Mouse (Mus musculus) embryonic facial prominence, embryonic 13.5 days (tissue): ENCODE measurements around the gene 1700008O03Rik. TPM values are rescaled to one million over a fixed set of nuclear protein-coding genes. Genes with fewer than 3 reads are reported as not detected.

Experiments
- ATAC-seq: fragments of 200-750 bp; cut with Nextera tagmentation; 2 replicates; pipeline ENCODE4 v1.8.0; 2017; ENCODE audit warnings: low read depth; ENCODE audit not compliant: insufficient number of reproducible peaks, insufficient read depth, low FRiP score, low TSS enrichment
- H3K27ac ChIP-seq: fragments of 300-500 bp; sonication (generic); 2 replicates; pipeline ENCODE4 v1.5.1; 2015; ENCODE audit warnings: moderate library complexity, mild to moderate bottlenecking, inconsistent platforms
- H3K27me3 ChIP-seq: fragments of 300-500 bp; sonication (generic); 2 replicates; pipeline ENCODE4 v1.6.1; 2015; ENCODE audit warnings: mild to moderate bottlenecking, inconsistent platforms
- H3K36me3 ChIP-seq: fragments of 300-500 bp; sonication (generic); 2 replicates; pipeline ENCODE4 v1.6.1; 2015; ENCODE audit warnings: mild to moderate bottlenecking, inconsistent platforms
- H3K4me1 ChIP-seq: fragments of 300-500 bp; sonication (generic); 2 replicates; pipeline ENCODE4 v1.6.1; 2015; ENCODE audit warnings: inconsistent platforms
- H3K4me2 ChIP-seq: fragments of 300-500 bp; sonication (generic); 2 replicates; pipeline ENCODE4 v1.6.1; 2015; ENCODE audit warnings: moderate library complexity, mild to moderate bottlenecking, inconsistent platforms
- H3K4me3 ChIP-seq: fragments of 300-500 bp; sonication (generic); 2 replicates; pipeline ENCODE4 v1.5.1; 2015; ENCODE audit warnings: mild to moderate bottlenecking, inconsistent platforms
- H3K9ac ChIP-seq: fragments of 300-500 bp; sonication (generic); 2 replicates; pipeline ENCODE4 v1.6.1; 2015; ENCODE audit warnings: mild to moderate bottlenecking, inconsistent platforms
- H3K9me3 ChIP-seq: fragments of 300-500 bp; sonication (generic); 2 replicates; pipeline ENCODE4 v1.6.1; 2016; ENCODE audit warnings: inconsistent platforms
- WGBS: fragments of 180-500 bp; shearing (Covaris S2); methylation state at CpG from one replicate; pipeline ENCODE4 v1.1.7; 2015; ENCODE audit warnings: mixed read lengths; 5-methylcytosine and 5-hydroxymethylcytosine counted together
- polyA plus RNA-seq: library from polyadenylated mRNA; unstranded; fragments of >200 nt; fragmentation: Nextera tagmentation; extraction: Ambion mirVana; gene quantifications from 2 replicates; pipeline ENCODE4 v1.2.1, GENCODE M21; 2015

1700008O03Rik gene
- polyA plus RNA-seq, 1 experiment from 2014 or later, result 1.4 TPM

- H3K9ac ChIP-seq, result peak overlapping the region; percentile 78
- H3K27ac ChIP-seq, result peak overlapping the region; percentile 78; the same call in 1 of the 2 replicates
- peak overlapping the region; percentile 80 for H3K4me2 ChIP-seq
- H3K36me3 ChIP-seq, result no peaks in the 10 kb centered on the region
- H3K9me3 ChIP-seq, result no peaks in the 10 kb centered on the region
- H3K4me3 ChIP-seq, result peak overlapping the region; percentile 64
- ATAC-seq, result no peak
- under 1% methylated on average over 5 of the region's 5 CpGs for WGBS
- H3K4me1 ChIP-seq, result peaks cover 14% of the 10 kb centered on the region
- peaks cover 8% of the 10 kb centered on the region for H3K27me3 ChIP-seq
Measured at GRCm38 (mm10) chr7:44374756-44375155, 10.9 kb downstream of the 1700008O03Rik start.

- Histone ChIP-seq H3K36me3 (no peaks in the 10 kb centered on the region), H3K4me2 (peak overlapping the region; percentile 80), H3K9ac (peak overlapping the region; percentile 78), H3K9me3 (no peaks in the 10 kb centered on the region), H3K27me3 (peaks cover 8% of the 10 kb centered on the region), H3K27ac (peak overlapping the region; percentile 78), H3K4me1 (peaks cover 14% of the 10 kb centered on the region), H3K4me3 (peak overlapping the region; percentile 64)
- WGBS, result 1% methylated on average over 19 of the region's 19 CpGs
- peak; percentile 85 for ATAC-seq
Measured at GRCm38 (mm10) chr7:44373889-44374652, 11.5 kb downstream of the 1700008O03Rik start.

DNA sequence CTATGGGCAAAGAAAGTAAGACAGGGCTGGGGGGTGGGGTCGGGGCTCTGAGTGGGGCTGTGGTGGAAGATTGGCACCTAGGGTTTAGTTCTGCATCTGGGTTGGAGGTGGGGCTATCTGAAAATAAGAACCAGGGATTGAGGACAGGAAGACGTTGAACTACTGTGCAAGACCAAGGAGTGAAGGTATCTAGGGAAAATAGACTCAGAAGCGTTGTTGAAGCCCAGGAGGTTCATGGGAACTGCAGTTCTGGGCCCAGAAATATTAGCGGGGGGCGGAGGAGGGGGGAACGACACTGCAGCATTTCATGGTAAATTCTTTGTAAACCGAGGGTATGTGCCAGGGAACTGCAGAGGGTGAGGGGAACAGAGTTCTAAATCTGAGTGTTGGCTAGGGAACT lies 12.2 kb downstream of the 1700008O03Rik start:
- Histone ChIP-seq H3K27ac (peak overlapping the region; percentile 78; the same call in 1 of the 2 replicates), H3K4me2 (peak overlapping the region; percentile 80), H3K4me1 (peaks cover 14% of the 10 kb centered on the region), H3K27me3 (peaks cover 6% of the 10 kb centered on the region), H3K9ac (peak overlapping the region; percentile 60; the same call in 1 of the 2 replicates), H3K9me3 (no peaks in the 10 kb centered on the region), H3K4me3 (peak overlapping the region; percentile 64), H3K36me3 (no peaks in the 10 kb centered on the region)
- 11% methylated on average over 7 of the region's 7 CpGs for WGBS
- ATAC-seq, result peak; percentile 23; the same call in 1 of the 2 replicates

GRCm38 (mm10) chr7:44372678-44373077 lies 12.9 kb downstream of the 1700008O03Rik start:
- no peaks in the 10 kb centered on the region for H3K9me3 ChIP-seq
- H3K4me2 ChIP-seq, result no peak overlapping the region
- no peaks in the 10 kb centered on the region for H3K36me3 ChIP-seq
- H3K4me3 ChIP-seq, result no peak overlapping the region
- H3K27ac ChIP-seq, result no peak overlapping the region
- H3K9ac ChIP-seq, result no peak overlapping the region
- H3K4me1 ChIP-seq, result peaks cover 14% of the 10 kb centered on the region
- H3K27me3 ChIP-seq, result no peaks in the 10 kb centered on the region
- 91% methylated on average over 8 of the region's 8 CpGs for WGBS
- ATAC-seq, result no peak

GRCm38 (mm10) chr7:44360792-44361301 lies 24.8 kb downstream of the 1700008O03Rik start:
- peak overlapping the region; percentile 79 for H3K4me2 ChIP-seq
- no peak for ATAC-seq
- peaks cover 35% of the 10 kb centered on the region for H3K4me1 ChIP-seq
- H3K36me3 ChIP-seq, result no peaks in the 10 kb centered on the region
- WGBS, result 8% methylated on average over 21 of the region's 21 CpGs
- H3K27ac ChIP-seq, result no peak overlapping the region
- peaks cover 79% of the 10 kb centered on the region for H3K27me3 ChIP-seq
- peak overlapping the region; percentile 49 for H3K4me3 ChIP-seq
- H3K9ac ChIP-seq, result no peak overlapping the region
- no peaks in the 10 kb centered on the region for H3K9me3 ChIP-seq

- Histone ChIP-seq H3K36me3 (no peaks in the 10 kb centered on the region), H3K9me3 (no peaks in the 10 kb centered on the region), H3K9ac (peak overlapping the region; percentile 59; the same call in 1 of the 2 replicates), H3K4me3 (peak overlapping the region; percentile 49), H3K4me1 (peaks cover 35% of the 10 kb centered on the region), H3K4me2 (peak overlapping the region; percentile 79), H3K27ac (no peak overlapping the region), H3K27me3 (peaks cover 87% of the 10 kb centered on the region)
- peak; percentile 56 for ATAC-seq
- WGBS, result 1% methylated on average over 54 of the region's 54 CpGs
Measured at GRCm38 (mm10) chr7:44359908-44360672, 25.5 kb downstream of the 1700008O03Rik start.

DNA sequence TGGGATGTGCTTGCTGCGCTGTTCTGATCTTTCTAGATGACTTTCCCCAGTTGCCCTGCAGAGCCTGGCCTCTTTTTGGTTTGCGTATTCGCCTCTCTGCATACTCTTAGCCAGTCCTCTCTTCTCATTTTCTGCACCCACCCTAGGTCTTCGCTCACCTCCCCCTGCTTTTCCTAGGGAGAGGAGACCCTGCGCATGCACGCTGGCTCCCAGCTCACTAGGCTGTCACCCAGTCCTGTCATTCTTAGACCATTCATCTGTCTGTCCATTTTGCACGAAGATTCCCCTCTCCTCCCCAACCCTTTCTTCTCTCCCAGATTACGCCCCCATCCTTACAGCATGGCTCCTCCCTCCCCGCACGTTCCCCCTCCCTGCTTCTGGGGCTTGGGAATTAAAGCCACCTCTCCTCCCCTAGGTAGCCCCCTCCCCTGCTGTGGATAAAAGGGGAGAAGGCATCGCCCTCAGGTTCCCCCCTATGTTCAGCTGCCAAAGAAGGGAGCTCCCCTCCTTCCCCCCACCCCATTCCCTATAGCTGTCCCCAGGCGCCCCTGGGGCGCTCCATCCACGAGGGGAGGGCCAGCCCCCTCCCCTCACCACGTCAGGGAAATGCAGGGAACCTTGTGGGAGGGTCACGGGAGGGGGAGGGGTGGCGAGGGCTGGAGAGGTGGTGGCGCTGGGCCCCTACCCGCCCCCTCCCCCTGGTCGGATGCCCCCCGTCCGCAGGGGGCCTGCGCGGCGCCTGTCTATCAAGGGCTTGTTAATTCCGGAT lies 26.6 kb downstream of the 1700008O03Rik start:
- ATAC-seq, result no peak
- peak overlapping the region; percentile 47 for H3K9ac ChIP-seq
- H3K27me3 ChIP-seq, result peaks cover 90% of the 10 kb centered on the region
- peak overlapping the region; percentile 79 for H3K4me2 ChIP-seq
- H3K9me3 ChIP-seq, result no peaks in the 10 kb centered on the region
- WGBS, result 5% methylated on average over 25 of the region's 26 CpGs
- peak overlapping the region; percentile 49 for H3K4me3 ChIP-seq
- H3K4me1 ChIP-seq, result peaks cover 39% of the 10 kb centered on the region
- H3K27ac ChIP-seq, result no peak overlapping the region
- no peaks in the 10 kb centered on the region for H3K36me3 ChIP-seq

- Histone ChIP-seq H3K9me3 (no peaks in the 10 kb centered on the region), H3K4me2 (no peak overlapping the region; the same call in 1 of the 2 replicates), H3K27ac (no peak overlapping the region), H3K36me3 (no peaks in the 10 kb centered on the region), H3K9ac (no peak overlapping the region), H3K4me3 (no peak overlapping the region), H3K4me1 (peaks cover 48% of the 10 kb centered on the region), H3K27me3 (peaks cover 93% of the 10 kb centered on the region)
- ATAC-seq, result no peak
- WGBS, result 11% methylated on average over 5 of the region's 5 CpGs
Measured at GRCm38 (mm10) chr7:44358012-44358411, 27.6 kb downstream of the 1700008O03Rik start.

- H3K27me3 ChIP-seq, result peaks cover 93% of the 10 kb centered on the region
- no peak for ATAC-seq
- H3K9me3 ChIP-seq, result no peaks in the 10 kb centered on the region
- no peak overlapping the region for H3K4me2 ChIP-seq
- no peaks in the 10 kb centered on the region for H3K36me3 ChIP-seq
- H3K4me3 ChIP-seq, result no peak overlapping the region
- peaks cover 53% of the 10 kb centered on the region for H3K4me1 ChIP-seq
- H3K27ac ChIP-seq, result no peak overlapping the region
- WGBS, result 15% methylated on average over 10 of the region's 10 CpGs
- H3K9ac ChIP-seq, result no peak overlapping the region
Measured at GRCm38 (mm10) chr7:44357531-44357930, 28.1 kb downstream of the 1700008O03Rik start.

DNA sequence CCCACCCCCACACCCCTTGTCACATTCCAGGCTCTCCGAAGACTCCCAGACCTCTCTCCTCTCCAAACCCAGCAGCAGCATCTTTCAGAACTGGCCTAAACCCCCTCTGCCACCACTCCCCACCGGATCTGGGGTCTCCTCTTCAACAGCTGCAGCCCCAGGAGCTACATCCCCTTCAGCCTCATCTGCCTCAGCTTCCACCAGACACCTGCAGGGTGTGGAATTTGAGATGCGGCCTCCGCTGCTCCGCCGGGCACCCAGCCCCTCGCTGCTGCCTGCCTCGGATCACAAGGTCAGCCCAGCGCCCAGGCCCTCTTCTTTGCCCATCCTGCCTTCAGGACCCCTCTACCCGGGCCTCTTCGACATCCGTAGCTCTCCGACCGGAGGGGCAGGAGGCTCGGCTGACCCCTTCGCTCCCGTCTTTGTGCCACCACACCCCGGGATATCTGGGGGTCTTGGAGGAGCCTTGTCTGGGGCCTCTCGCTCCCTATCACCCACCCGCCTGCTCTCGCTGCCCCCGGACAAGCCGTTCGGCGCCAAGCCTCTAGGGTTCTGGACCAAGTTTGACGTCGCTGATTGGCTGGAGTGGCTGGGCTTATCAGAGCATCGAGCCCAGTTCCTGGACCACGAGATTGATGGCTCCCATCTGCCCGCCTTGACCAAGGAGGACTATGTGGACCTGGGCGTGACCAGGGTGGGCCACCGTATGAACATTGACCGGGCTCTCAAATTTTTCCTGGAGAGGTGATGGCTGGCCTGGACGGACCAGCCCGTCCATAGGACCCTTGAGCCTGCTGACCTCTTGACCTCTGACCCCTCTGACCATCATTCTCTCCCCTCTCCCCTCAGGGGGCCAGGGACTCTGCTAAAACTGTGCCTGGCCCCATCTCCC lies 28.8 kb downstream of the 1700008O03Rik start:
- H3K36me3 ChIP-seq, result no peaks in the 10 kb centered on the region
- peak overlapping the region; percentile 7; the same call in 1 of the 2 replicates for H3K4me3 ChIP-seq
- 0 out of 2 replicates have a peak overlapping the region, but pooled peaks have one; percentile 6 for H3K9ac ChIP-seq
- peaks cover 60% of the 10 kb centered on the region for H3K4me1 ChIP-seq
- H3K27ac ChIP-seq, result no peak overlapping the region
- 2% methylated on average over 35 of the region's 35 CpGs for WGBS
- ATAC-seq, result no peak
- peaks cover 93% of the 10 kb centered on the region for H3K27me3 ChIP-seq
- H3K4me2 ChIP-seq, result peak overlapping the region; percentile 16; the same call in 1 of the 2 replicates
- H3K9me3 ChIP-seq, result no peaks in the 10 kb centered on the region
